Mouse (Mus musculus) skeletal muscle tissue, postnatal 0 days (tissue): Measurements from ENCODE around the gene C130074G19Rik. TPM values are rescaled to one million over a fixed set of nuclear protein-coding genes. Genes with fewer than 3 reads are reported as not detected.

Source experiments
- microRNA counts: library from miRNA; unstranded; fragments of <30 nt; microRNA quantifications from one replicate; lab custom pipeline; 2015
- microRNA-seq, 2 experiments: library from miRNA; unstranded; fragments of <30 nt; microRNA quantifications; one replicate each; pipeline ENCODE4; 2016
- polyA plus RNA-seq: library from polyadenylated mRNA; unstranded; fragments of >200 nt; fragmentation: Nextera tagmentation; extraction: Ambion mirVana; gene quantifications from 2 replicates; pipeline ENCODE4 v1.2.1, GENCODE M21; 2015

C130074G19Rik gene
- polyA plus RNA-seq: 2.2 and 2.8 TPM in 2 replicates

GRCm38 (mm10) chr1:184882281-184883268 is at the start of gene C130074G19Rik:
C130074G19Rik (minus strand) TSS chr1:184883218.

GRCm38 (mm10) chr1:184846092-184846750 is 36.8 kb downstream of the C130074G19Rik start, which contains the start of gene Marc2:
Marc2 (minus strand) TSS chr1:184846451.

MicroRNAs encoded within 50 kb of the gene (microRNA counts, 519-probe panel; counts per million panel counts)
- microRNA mmu-miR-1981 (lab: Ali Mortazavi, UCI): 296 counts per million, percentile 58 among the panel's probes with 10 or more counts

Small RNA genes within 50 kb of the gene (microRNA-seq; reads per million reads assigned to microRNA genes)
- gene Mir1981: 66.6 to 67.9 reads per million in 2 experiments

Other genes starting within 250 kb of the C130074G19Rik start
- gene Hlx, start 150.6 kb downstream of the C130074G19Rik start, polyA plus RNA-seq: 12.3 and 16.1 TPM in 2 replicates
- 1.1 TPM in 2 replicates for gene Marc1, start 71.9 kb downstream of the C130074G19Rik start, polyA plus RNA-seq
- gene Marc2, start 36.8 kb downstream of the C130074G19Rik start, polyA plus RNA-seq: 153 and 201 TPM in 2 replicates
- gene Mark1, start 116.4 kb upstream of the C130074G19Rik start, polyA plus RNA-seq: 1.4 and 1.8 TPM in 2 replicates